Mouse (Mus musculus) midbrain, postnatal 0 days (tissue): ENCODE measurements at regions not wholly inside any gene's neighbourhood (a gene's known extent, or its start where the extent isn't known, plus 50 kb on each side); places are given as distances from the start of the nearest gene placed in this dataset.

Experiments used
- ATAC-seq: fragments of 200-750 bp; cut with Nextera tagmentation; 2 replicates; pipeline ENCODE4 v1.8.0; 2017; ENCODE audit warnings: moderate number of reproducible peaks, mild to moderate bottlenecking, moderate TSS enrichment, moderate library complexity; ENCODE audit not compliant: low FRiP score
- DNase-seq: peaks from one replicate; pipeline ENCODE4 v3.0.0-alpha.2; 2015; ENCODE audit warnings: low spot score
- H3K27ac ChIP-seq: fragments of 300-500 bp; sonication (generic); 2 replicates; pipeline ENCODE4 v1.5.1; 2014; ENCODE audit warnings: low read depth, mild to moderate bottlenecking, low read length, mixed read lengths
- H3K27me3 ChIP-seq: fragments of 300-500 bp; sonication (generic); 2 replicates; pipeline ENCODE4 v1.6.1; 2014; ENCODE audit warnings: low read length, control low read depth, mixed read lengths; ENCODE audit not compliant: insufficient read depth
- H3K36me3 ChIP-seq: fragments of 300-500 bp; sonication (generic); 2 replicates; pipeline ENCODE4 v1.6.1; 2014; ENCODE audit warnings: low read length, control low read depth, mixed read lengths; ENCODE audit not compliant: insufficient read depth
- H3K4me1 ChIP-seq: fragments of 300-500 bp; sonication (generic); 2 replicates; pipeline ENCODE4 v1.6.1; 2014; ENCODE audit warnings: mild to moderate bottlenecking, control low read depth, antibody characterized with exemption, low read length, mixed read lengths; ENCODE audit not compliant: insufficient read depth
- H3K4me2 ChIP-seq: fragments of 300-500 bp; sonication (generic); 2 replicates; pipeline ENCODE4 v1.6.1; 2014; ENCODE audit warnings: low read depth, mild to moderate bottlenecking, low read length, mixed read lengths; ENCODE audit not compliant: poor library complexity, severe bottlenecking
- H3K4me3 ChIP-seq: fragments of 300-500 bp; sonication (generic); 2 replicates; pipeline ENCODE4 v1.5.1; 2014; ENCODE audit warnings: low read depth, mild to moderate bottlenecking, low read length, moderate library complexity
- H3K9ac ChIP-seq: fragments of 300-500 bp; sonication (generic); replicated peaks from 2 replicates; pipeline ENCODE4 v1.6.1; 2014; ENCODE audit warnings: mild to moderate bottlenecking, low read length, moderate library complexity, mixed read lengths; ENCODE audit not compliant: poor library complexity, severe bottlenecking
- H3K9me3 ChIP-seq: fragments of 300-500 bp; sonication (generic); 2 replicates; pipeline ENCODE4 v1.6.1; 2016; ENCODE audit warnings: low read length, control low read depth
- CTCF ChIP-seq: IDR thresholded peaks from 2 replicates; pipeline ENCODE4 v1.5.1; 2016; ENCODE audit warnings: antibody characterized with exemption, mild to moderate bottlenecking
- WGBS: fragments of 180-500 bp; shearing (Covaris S2); extraction: QIAGEN DNeasy Blood & Tissue Kit; methylation state at CpG from one replicate; pipeline ENCODE4 v1.1.7; 2014; 5-methylcytosine and 5-hydroxymethylcytosine counted together

DNA sequence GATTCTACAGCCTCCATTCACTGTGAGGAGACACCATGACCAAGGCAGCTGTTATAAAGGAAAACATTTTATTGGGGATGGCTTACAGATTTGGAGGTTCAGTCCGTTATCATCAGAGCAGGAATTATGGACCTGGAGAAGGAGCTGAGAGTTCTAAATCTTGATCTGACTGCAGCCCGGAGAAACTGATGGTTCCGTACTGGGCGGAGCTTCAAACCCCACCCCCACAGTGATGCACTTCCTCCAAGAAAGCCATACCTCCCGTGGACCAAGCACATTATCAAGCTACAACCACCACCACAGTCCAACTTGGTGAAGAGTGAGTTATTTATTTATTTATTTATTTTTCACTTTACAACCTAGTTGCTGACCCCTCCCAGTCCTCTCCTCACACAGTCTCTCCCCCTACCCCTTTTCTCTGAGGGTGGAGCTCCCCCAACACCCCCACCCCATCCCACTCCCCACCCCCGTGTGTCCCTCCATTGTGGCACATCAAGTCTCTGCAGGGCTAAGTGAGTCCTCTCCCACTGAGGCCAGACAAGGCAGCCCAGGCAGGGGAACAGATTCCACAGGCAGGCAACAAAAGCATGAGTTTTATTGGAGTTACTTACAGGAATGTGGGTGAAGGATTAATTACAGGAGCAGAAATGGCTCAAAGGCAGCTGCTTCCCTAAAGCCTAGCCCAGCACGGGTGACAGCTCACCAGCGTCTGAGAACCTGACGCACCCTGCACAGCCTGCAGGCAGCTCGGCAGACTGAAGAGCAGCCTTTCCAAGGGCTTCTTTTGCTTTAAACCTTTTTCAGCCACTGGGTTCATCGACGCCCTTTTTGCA is 67.8 kb upstream of the Enpep start:
- H3K27me3 ChIP-seq: no peaks in the 10 kb centered on the region
- no peaks in the 10 kb centered on the region for H3K9me3 ChIP-seq
- H3K9ac ChIP-seq: no peak overlapping the region
- no peak overlapping the region for H3K4me2 ChIP-seq
- no peak for TF ChIP-seq CTCF
- no peaks in the 10 kb centered on the region for H3K36me3 ChIP-seq
- ATAC-seq (no peak), DNase-seq (no peak)
- no peak overlapping the region for H3K4me3 ChIP-seq
- no peak overlapping the region for H3K27ac ChIP-seq
- WGBS: 72% methylated on average over 12 of the region's 12 CpGs
- no peaks in the 10 kb centered on the region for H3K4me1 ChIP-seq

DNA sequence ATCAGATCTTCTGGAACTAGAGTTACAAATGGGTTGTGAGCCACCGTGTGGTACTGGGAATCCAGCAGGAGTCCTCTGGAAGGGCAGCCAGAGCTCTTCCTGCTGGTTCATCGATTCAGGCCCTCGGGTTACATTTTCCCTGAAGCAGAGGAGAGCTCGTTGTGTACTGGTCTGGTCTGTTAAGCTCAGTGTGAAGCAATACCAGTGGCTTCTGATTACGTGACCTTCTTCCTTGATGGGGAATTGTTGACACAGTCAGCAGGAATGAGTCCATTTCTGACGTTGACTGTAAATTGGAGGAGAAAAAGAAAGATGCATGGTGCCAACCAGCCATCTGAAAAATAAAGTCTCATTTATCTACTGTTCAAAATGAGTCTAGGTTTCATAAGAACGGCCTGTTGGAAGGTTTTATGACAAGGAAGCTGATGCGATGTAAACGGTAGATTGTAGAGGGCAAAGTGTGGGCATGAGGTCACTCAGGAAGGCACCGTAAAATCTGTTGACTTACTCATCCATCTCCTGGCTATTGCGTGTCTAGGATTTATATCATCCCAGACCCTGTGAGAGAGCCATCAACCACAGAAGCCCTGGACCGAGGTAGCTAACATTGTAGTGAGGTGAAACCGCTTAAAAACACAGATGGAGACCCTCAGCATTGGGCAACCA is 79.0 kb upstream of the Enpep start:
- WGBS: 92% methylated on average over 13 of the region's 13 CpGs

DNA sequence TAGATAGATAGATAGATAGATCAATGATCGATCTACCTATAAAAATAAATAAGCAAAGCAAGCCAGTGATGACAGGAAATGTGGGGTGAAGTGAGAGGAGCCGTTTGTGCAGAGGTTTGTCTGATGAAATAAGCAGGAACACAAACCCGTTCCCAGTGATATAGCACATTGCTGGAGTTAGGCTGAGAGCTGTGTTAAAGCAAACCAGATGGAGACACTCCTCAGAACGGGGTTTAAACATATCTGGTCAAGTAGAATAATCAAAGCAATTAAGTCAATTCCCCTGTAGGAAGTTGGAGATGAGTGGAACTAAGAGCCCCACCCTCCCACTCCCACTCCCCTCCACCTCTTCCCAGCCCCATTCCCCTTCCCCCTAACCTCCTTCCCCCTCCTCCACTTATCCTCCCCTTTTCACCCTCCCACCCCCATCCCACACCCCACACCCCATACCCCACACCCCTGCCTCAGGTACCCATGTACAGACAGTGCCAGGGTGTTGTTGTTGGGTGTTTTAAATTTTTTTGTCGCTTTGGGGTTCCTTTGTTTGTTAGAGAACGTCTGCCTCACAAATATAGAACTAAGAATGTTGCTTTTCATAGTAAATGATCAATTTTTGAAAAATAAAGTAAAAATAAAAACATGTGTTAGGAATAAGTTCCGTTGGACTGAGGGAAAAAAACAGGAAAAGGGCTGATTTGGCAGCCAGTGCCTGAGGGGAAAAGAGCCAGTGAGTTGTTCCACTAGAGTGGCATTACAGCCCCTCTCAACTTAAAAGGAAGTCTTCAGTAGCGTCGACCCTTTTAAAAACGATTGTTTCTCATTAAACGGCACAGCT is 79.8 kb upstream of the Enpep start:
- ATAC-seq: no peak
- Histone ChIP-seq H3K9ac (no peak overlapping the region), H3K27me3 (no peaks in the 10 kb centered on the region), H3K36me3 (no peaks in the 10 kb centered on the region), H3K4me2 (no peak overlapping the region), H3K9me3 (no peaks in the 10 kb centered on the region), H3K27ac (no peak overlapping the region), H3K4me3 (no peak overlapping the region), H3K4me1 (no peaks in the 10 kb centered on the region)
- no peak for TF ChIP-seq CTCF
- no peak for DNase-seq
- 76% methylated on average over 11 of the region's 11 CpGs for WGBS

More for the DNA sequence above, 79.0 kb upstream of the Enpep start:
- no peak overlapping the region for H3K4me3 ChIP-seq
- no peak overlapping the region for H3K4me2 ChIP-seq
- no peak for DNase-seq
- H3K9ac ChIP-seq: no peak overlapping the region
- H3K9me3 ChIP-seq: no peaks in the 10 kb centered on the region
- no peak for TF ChIP-seq CTCF
- no peaks in the 10 kb centered on the region for H3K27me3 ChIP-seq
- no peaks in the 10 kb centered on the region for H3K36me3 ChIP-seq
- no peak for ATAC-seq
- H3K4me1 ChIP-seq: no peaks in the 10 kb centered on the region
- no peak overlapping the region for H3K27ac ChIP-seq

DNA sequence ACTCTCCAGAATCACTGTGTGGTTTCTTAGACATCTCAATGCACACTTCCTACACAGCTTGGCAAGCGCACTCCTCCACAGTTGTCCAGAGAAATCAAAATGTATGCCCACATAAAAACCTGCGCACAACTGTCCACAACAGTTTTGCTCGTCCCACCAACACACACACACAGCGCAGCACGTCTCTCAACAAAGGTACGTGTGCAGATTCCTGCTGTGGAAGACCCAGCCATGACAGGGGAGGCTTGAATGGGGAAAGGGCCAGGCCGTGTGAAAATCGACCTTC is 80.4 kb upstream of the Enpep start:
- TF ChIP-seq CTCF: no peak
- Histone ChIP-seq H3K4me1 (no peaks in the 10 kb centered on the region), H3K9ac (no peak overlapping the region), H3K4me3 (no peak overlapping the region), H3K9me3 (no peaks in the 10 kb centered on the region), H3K27me3 (no peaks in the 10 kb centered on the region), H3K27ac (no peak overlapping the region), H3K36me3 (no peaks in the 10 kb centered on the region), H3K4me2 (no peak overlapping the region)
- ATAC-seq: no peak
- WGBS: 90% methylated on average over 8 of the region's 8 CpGs
- no peak for DNase-seq

DNA sequence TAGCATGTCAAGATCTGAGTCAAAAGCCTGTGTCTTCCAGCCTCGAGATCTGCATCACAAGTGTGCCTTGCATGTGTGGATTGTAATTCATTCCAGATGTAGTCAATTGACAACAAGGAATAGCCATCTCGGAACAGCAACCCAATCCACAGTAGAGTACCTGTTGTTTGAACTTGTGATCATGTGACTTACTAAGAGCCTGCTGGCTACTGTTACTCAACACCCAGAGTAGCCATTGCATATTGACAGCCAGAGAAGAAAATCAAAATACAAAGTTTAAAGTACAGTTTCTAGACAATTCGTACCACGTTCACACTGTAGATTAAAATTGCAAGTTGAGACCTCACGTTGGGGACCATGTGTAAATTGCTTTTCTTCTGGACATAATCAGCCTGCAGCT is 83.1 kb upstream of the Enpep start:
- ATAC-seq: no peak
- Histone ChIP-seq H3K27me3 (no peaks in the 10 kb centered on the region), H3K4me3 (no peak overlapping the region), H3K4me1 (no peaks in the 10 kb centered on the region), H3K9ac (no peak overlapping the region), H3K36me3 (no peaks in the 10 kb centered on the region), H3K27ac (no peak overlapping the region), H3K9me3 (no peaks in the 10 kb centered on the region), H3K4me2 (no peak overlapping the region)
- DNase-seq: no peak
- WGBS: 82% methylated on average over 5 of the region's 5 CpGs
- TF ChIP-seq CTCF: no peak

DNA sequence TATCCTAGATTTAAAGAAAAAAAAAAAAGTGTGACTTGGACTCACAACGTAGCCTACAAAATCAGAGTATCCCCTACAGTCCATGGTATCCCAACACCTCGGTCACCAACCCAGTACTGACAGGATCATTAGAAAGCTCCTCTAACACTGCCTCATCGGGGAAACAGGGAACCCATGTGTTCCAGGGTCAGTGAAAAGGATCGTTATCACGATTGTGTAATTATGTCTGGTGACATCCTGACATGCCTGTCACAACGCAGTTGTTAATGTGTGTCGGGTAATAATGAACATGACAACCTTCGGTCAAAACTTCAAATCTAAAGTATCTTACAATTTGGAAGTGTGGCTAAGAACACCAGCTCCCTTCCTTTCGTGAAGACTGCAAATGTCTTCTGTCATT is 83.8 kb upstream of the Enpep start:
- ATAC-seq (no peak), DNase-seq (no peak)
- Histone ChIP-seq H3K4me2 (no peak overlapping the region), H3K27ac (no peak overlapping the region), H3K9me3 (no peaks in the 10 kb centered on the region), H3K4me3 (no peak overlapping the region), H3K36me3 (no peaks in the 10 kb centered on the region), H3K4me1 (no peaks in the 10 kb centered on the region), H3K27me3 (no peaks in the 10 kb centered on the region), H3K9ac (no peak overlapping the region)
- no peak for TF ChIP-seq CTCF
- 82% methylated on average over 9 of the region's 9 CpGs for WGBS
